Mouse (Mus musculus) forebrain, postnatal 0 days (tissue): ENCODE measurements at regions not wholly inside any gene's neighbourhood (a gene's known extent, or its start where the extent isn't known, plus 50 kb on each side); places are given as distances from the start of the nearest gene placed in this dataset.
A peak's percentile ranks its signal among the peaks of the same experiment; 100 is the strongest.

Experiments used
- ATAC-seq: fragments of 200-750 bp; cut with Nextera tagmentation; 2 replicates; pipeline ENCODE4 v1.8.0; 2017; ENCODE audit warnings: mild to moderate bottlenecking, moderate library complexity
- DNase-seq: peaks from one replicate; pipeline ENCODE4 v3.0.0-alpha.2; 2015
- H3K27ac ChIP-seq: fragments of 300-500 bp; sonication (generic); 2 replicates; pipeline ENCODE4 v1.5.1; 2014; ENCODE audit warnings: low read depth, mild to moderate bottlenecking, antibody characterized with exemption, low read length, moderate library complexity, mixed read lengths
- H3K27me3 ChIP-seq: fragments of 300-500 bp; sonication (generic); 2 replicates; pipeline ENCODE4 v1.6.1; 2014; ENCODE audit warnings: mild to moderate bottlenecking, low read length, mixed read lengths; ENCODE audit not compliant: insufficient read depth
- H3K36me3 ChIP-seq: fragments of 300-500 bp; sonication (generic); 2 replicates; pipeline ENCODE4 v1.6.1; 2014; ENCODE audit warnings: mild to moderate bottlenecking, moderate library complexity; ENCODE audit not compliant: insufficient read depth
- H3K4me1 ChIP-seq: fragments of 300-500 bp; sonication (generic); 2 replicates; pipeline ENCODE4 v1.6.1; 2014; ENCODE audit warnings: antibody characterized with exemption; ENCODE audit not compliant: insufficient read depth
- H3K4me2 ChIP-seq: fragments of 300-500 bp; sonication (generic); 2 replicates; pipeline ENCODE4 v1.6.1; 2014; ENCODE audit warnings: low read depth, mild to moderate bottlenecking, moderate library complexity
- H3K4me3 ChIP-seq: fragments of 300-500 bp; sonication (generic); 2 replicates; pipeline ENCODE4 v1.5.1; 2014; ENCODE audit warnings: low read depth, low read length, mixed read lengths
- H3K9ac ChIP-seq: fragments of 300-500 bp; sonication (generic); 2 replicates; pipeline ENCODE4 v1.6.1; 2014; ENCODE audit warnings: mild to moderate bottlenecking
- H3K9me3 ChIP-seq: fragments of 300-500 bp; sonication (generic); 2 replicates; pipeline ENCODE4 v1.6.1; 2016; ENCODE audit warnings: low read length
- CTCF ChIP-seq: sonication (generic); IDR thresholded peaks from 2 replicates; pipeline ENCODE4 v1.5.1; 2016; ENCODE audit warnings: antibody characterized with exemption, control low read depth, low read depth
- WGBS: fragments of 180-500 bp; shearing (Covaris S2); extraction: QIAGEN DNeasy Blood & Tissue Kit; methylation state at CpG from one replicate; pipeline ENCODE4 v1.1.7; 2014; 5-methylcytosine and 5-hydroxymethylcytosine counted together

GRCm38 (mm10) chr1:39069676-39070075 lies 84.3 kb downstream of the Pdcl3 start:
- H3K9me3 ChIP-seq = no peaks in the 10 kb centered on the region
- ATAC-seq (no peak), DNase-seq (no peak)
- no peaks in the 10 kb centered on the region for H3K27me3 ChIP-seq
- H3K9ac ChIP-seq = no peak overlapping the region
- no peak for TF ChIP-seq CTCF
- H3K4me2 ChIP-seq = no peak overlapping the region
- WGBS = 48% methylated on average over 7 of the region's 7 CpGs
- no peaks in the 10 kb centered on the region for H3K4me1 ChIP-seq
- H3K27ac ChIP-seq = no peak overlapping the region
- H3K36me3 ChIP-seq = no peaks in the 10 kb centered on the region
- no peak overlapping the region for H3K4me3 ChIP-seq

GRCm38 (mm10) chr1:39075966-39076365 lies 90.6 kb downstream of the Pdcl3 start:
- no peak for TF ChIP-seq CTCF
- 92% methylated on average over 5 of the region's 5 CpGs for WGBS
- H3K9me3 ChIP-seq = 0 out of 2 replicates have a peak, but pooled peaks cover 6% of the 10 kb centered on the region

GRCm38 (mm10) chr1:39078584-39079315 lies 93.3 kb downstream of the Pdcl3 start:
- Histone ChIP-seq H3K4me1 (no peaks in the 10 kb centered on the region), H3K4me2 (no peak overlapping the region), H3K27me3 (no peaks in the 10 kb centered on the region), H3K9ac (no peak overlapping the region), H3K9me3 (0 out of 2 replicates have a peak, but pooled peaks cover 6% of the 10 kb centered on the region), H3K27ac (no peak overlapping the region), H3K4me3 (no peak overlapping the region), H3K36me3 (no peaks in the 10 kb centered on the region)
- 94% methylated on average over 4 of the region's 4 CpGs for WGBS
- DNase-seq = no peak
- no peak for TF ChIP-seq CTCF
- no peak for ATAC-seq

More at GRCm38 (mm10) chr1:39075966-39076365, 90.6 kb downstream of the Pdcl3 start:
- no peak for DNase-seq
- H3K27ac ChIP-seq = no peak overlapping the region
- H3K9ac ChIP-seq = no peak overlapping the region
- H3K4me3 ChIP-seq = no peak overlapping the region
- no peaks in the 10 kb centered on the region for H3K27me3 ChIP-seq
- no peak overlapping the region for H3K4me2 ChIP-seq
- H3K4me1 ChIP-seq = no peaks in the 10 kb centered on the region
- ATAC-seq = no peak
- no peaks in the 10 kb centered on the region for H3K36me3 ChIP-seq

- no peak for TF ChIP-seq CTCF
- no peaks in the 10 kb centered on the region for H3K36me3 ChIP-seq
- ATAC-seq = no peak
- no peaks in the 10 kb centered on the region for H3K4me1 ChIP-seq
- no peaks in the 10 kb centered on the region for H3K9me3 ChIP-seq
- DNase-seq = no peak
- no peak overlapping the region for H3K9ac ChIP-seq
- no peak overlapping the region for H3K4me2 ChIP-seq
- H3K27ac ChIP-seq = no peak overlapping the region; the same call in 1 of the 2 replicates
- H3K27me3 ChIP-seq = no peaks in the 10 kb centered on the region
- WGBS = 84% methylated on average over 7 of the region's 7 CpGs
- no peak overlapping the region for H3K4me3 ChIP-seq
Observed at GRCm38 (mm10) chr1:39083911-39084826, 98.8 kb downstream of the Pdcl3 start.

- H3K4me3 ChIP-seq = no peak overlapping the region
- H3K36me3 ChIP-seq = no peaks in the 10 kb centered on the region
- 40% methylated on average over 11 of the region's 11 CpGs for WGBS
- ATAC-seq = peak; percentile 77
- no peak for TF ChIP-seq CTCF
- H3K27me3 ChIP-seq = no peaks in the 10 kb centered on the region
- no peak overlapping the region for H3K9ac ChIP-seq
- peak; percentile 49 for DNase-seq
- H3K9me3 ChIP-seq = no peaks in the 10 kb centered on the region
- H3K27ac ChIP-seq = no peak overlapping the region
- no peak overlapping the region for H3K4me2 ChIP-seq
- H3K4me1 ChIP-seq = no peaks in the 10 kb centered on the region
Observed at GRCm38 (mm10) chr1:39086273-39086672, 100.9 kb downstream of the Pdcl3 start.

GRCm38 (mm10) chr1:39089875-39090274 lies 103.7 kb upstream of the Npas2 start:
- no peaks in the 10 kb centered on the region for H3K36me3 ChIP-seq
- H3K9ac ChIP-seq = no peak overlapping the region
- H3K9me3 ChIP-seq = no peaks in the 10 kb centered on the region
- no peak overlapping the region for H3K27ac ChIP-seq
- ATAC-seq (no peak), DNase-seq (no peak)
- no peaks in the 10 kb centered on the region for H3K27me3 ChIP-seq
- no peak overlapping the region for H3K4me3 ChIP-seq
- no peak for TF ChIP-seq CTCF
- H3K4me2 ChIP-seq = no peak overlapping the region
- H3K4me1 ChIP-seq = no peaks in the 10 kb centered on the region
- 85% methylated on average over 9 of the region's 9 CpGs for WGBS

GRCm38 (mm10) chr1:39091121-39091520 lies 102.4 kb upstream of the Npas2 start:
- Histone ChIP-seq H3K9me3 (no peaks in the 10 kb centered on the region), H3K27ac (no peak overlapping the region), H3K9ac (no peak overlapping the region), H3K4me2 (no peak overlapping the region), H3K4me3 (no peak overlapping the region), H3K27me3 (no peaks in the 10 kb centered on the region), H3K4me1 (no peaks in the 10 kb centered on the region), H3K36me3 (no peaks in the 10 kb centered on the region)
- ATAC-seq = no peak
- TF ChIP-seq CTCF = no peak
- DNase-seq = no peak
- WGBS = 95% methylated on average over 8 of the region's 8 CpGs
